10 mouse cellular contexts compared by ENCODE assay signal in genomic region chr6:31560138-31560959, GRCm38 (mm10). TPM values are rescaled to one million over a fixed set of nuclear protein-coding genes. Genes with fewer than 3 reads are reported as not detected.
DNase-seq lines count a peak whose midpoint lies in the region; ATAC-seq and TF ChIP-seq lines count a peak whose summit lies in the region.
"Had no signal": no experiment of that assay in that cellular context is flagged by ENCODE, and none has a peak within 500 bp of the region (broad histone marks: within the 10 kb centered on the region; RNA-seq: fewer than 3 reads in every experiment).

No protein-coding gene starts in this region.

- no peak overlapping the region for H3K4me3 ChIP-seq in heart, embryonic 12.5 days
- peak overlapping the region; percentile 55; the same call in 1 of the 2 replicates for H3K4me3 ChIP-seq in lung, postnatal 0 days (ENCODE audit: low read depth, low read length)
- no peak overlapping the region for H3K4me3 ChIP-seq in hindbrain, embryonic 14.5 days (replicated peaks; ENCODE audit: low read length)
- H3K4me3 ChIP-seq in small intestine, adult 2 months (ENCODE audit: low read depth, low read length) = 0 out of 2 replicates have a peak overlapping the region, but pooled peaks have one; percentile 10

- no peak for TF ChIP-seq POLR2A in small intestine, adult 2 months (IDR thresholded peaks at IDR 0.05; ENCODE audit: low read depth, low read length)

- 0 out of 2 replicates have a peak overlapping the region, but pooled peaks have one; percentile 40 for H3K9ac ChIP-seq in heart, embryonic 12.5 days
- H3K9ac ChIP-seq in lung, postnatal 0 days (replicated peaks; ENCODE audit: low read depth) = no peak overlapping the region
- peak overlapping the region; percentile 25; the same call in 1 of the 2 replicates for H3K9ac ChIP-seq in hindbrain, embryonic 14.5 days

- TF ChIP-seq EP300 in lung, postnatal 0 days (IDR thresholded peaks at IDR 0.05) = peak; percentile 22; the same call in 1 of the 2 replicates

- H3K9me3 ChIP-seq in heart, embryonic 12.5 days (replicated peaks) = no peaks in the 10 kb centered on the region
- H3K9me3 ChIP-seq in lung, postnatal 0 days (ENCODE audit: low read length) = no peaks in the 10 kb centered on the region
- no peaks in the 10 kb centered on the region for H3K9me3 ChIP-seq in hindbrain, embryonic 14.5 days (ENCODE audit: control insufficient read depth, low read length)

- no peak for DNase-seq in heart, adult 8-10 months (ENCODE audit: low spot score)
- DNase-seq in lung, postnatal 0 days (ENCODE audit: low spot score) = peak; percentile 45
- DNase-seq in lung, postnatal 10 days = no peak
- DNase-seq in hindbrain, embryonic 14.5 days (ENCODE audit: low spot score) = no peak
- DNase-seq in MN1 (ENCODE audit: low spot score) = no peak
- DNase-seq: adrenal gland, adult 8-10 months; layer of hippocampus, postnatal 36 days had no signal

- H3K36me3 ChIP-seq in heart, embryonic 12.5 days = no peaks in the 10 kb centered on the region
- H3K36me3 ChIP-seq in lung, postnatal 0 days (ENCODE audit: insufficient read depth, low read length) = no peaks in the 10 kb centered on the region
- no peaks in the 10 kb centered on the region for H3K36me3 ChIP-seq in hindbrain, embryonic 14.5 days (replicated peaks; ENCODE audit: control insufficient read depth, insufficient read depth)
- no peaks in the 10 kb centered on the region for H3K36me3 ChIP-seq in small intestine, adult 2 months (ENCODE audit: control insufficient read depth, insufficient read depth, low read length)

- 26% methylated on average over 13 of the region's 13 CpGs for WGBS in heart, embryonic 12.5 days
- WGBS in lung, postnatal 0 days = 23% methylated on average over 13 of the region's 13 CpGs
- WGBS in hindbrain, embryonic 14.5 days = 10% methylated on average over 13 of the region's 13 CpGs
- WGBS in small intestine, adult 2 months = 37% methylated on average over 13 of the region's 13 CpGs

- no peaks in the 10 kb centered on the region for H3K27me3 ChIP-seq in heart, embryonic 12.5 days (replicated peaks)
- 0 out of 2 replicates have a peak, but pooled peaks cover 4% of the 10 kb centered on the region for H3K27me3 ChIP-seq in lung, postnatal 0 days (replicated peaks; ENCODE audit: insufficient read depth, low read length)
- H3K27me3 ChIP-seq in hindbrain, embryonic 14.5 days (ENCODE audit: control insufficient read depth, insufficient read depth, low read length) = no peaks in the 10 kb centered on the region
- peaks cover 29% of the 10 kb centered on the region for H3K27me3 ChIP-seq in small intestine, adult 2 months (ENCODE audit: control insufficient read depth, insufficient read depth, low read length)

- 0 out of 2 replicates have a peak, but pooled peaks have one; percentile 2 for TF ChIP-seq CTCF in lung, postnatal 0 days (IDR thresholded peaks at IDR 0.05)
- no peak for TF ChIP-seq CTCF in small intestine, adult 2 months (IDR thresholded peaks at IDR 0.05; ENCODE audit: extremely low read depth, insufficient read length, insufficient replicate concordance, low read depth, low read length)

- H3K27ac ChIP-seq in heart, embryonic 12.5 days (ENCODE audit: poor library complexity, severe bottlenecking) = no peak overlapping the region
- 0 out of 2 replicates have a peak overlapping the region, but pooled peaks have one; percentile 47 for H3K27ac ChIP-seq in lung, postnatal 0 days (ENCODE audit: low read length)
- no peak overlapping the region for H3K27ac ChIP-seq in hindbrain, embryonic 14.5 days
- no peak overlapping the region for H3K27ac ChIP-seq in small intestine, adult 2 months (ENCODE audit: insufficient read depth, low read depth, low read length)

- peak overlapping the region; percentile 97 for H3K4me2 ChIP-seq in heart, embryonic 12.5 days
- H3K4me2 ChIP-seq in lung, postnatal 0 days (replicated peaks; ENCODE audit: low read depth, low read length) = peak overlapping the region; percentile 82
- peak overlapping the region; percentile 75 for H3K4me2 ChIP-seq in hindbrain, embryonic 14.5 days (replicated peaks)

- no peak for ATAC-seq in heart, embryonic 12.5 days (ENCODE audit: insufficient number of reproducible peaks, low FRiP score)
- ATAC-seq in lung, postnatal 0 days = peak; percentile 34
- ATAC-seq in hindbrain, embryonic 14.5 days (ENCODE audit: low FRiP score) = no peak
- ATAC-seq in monocyte, adult 5-6 weeks (replicated peaks; ENCODE audit: insufficient number of reproducible peaks, low FRiP score, low TSS enrichment, poor library complexity, severe bottlenecking) = no peak

- peaks cover 34% of the 10 kb centered on the region for H3K4me1 ChIP-seq in heart, embryonic 12.5 days (replicated peaks)
- no peaks in the 10 kb centered on the region; the same call in 1 of the 2 replicates for H3K4me1 ChIP-seq in lung, postnatal 0 days (ENCODE audit: insufficient read depth, low read depth, low read length)
- peaks cover 36% of the 10 kb centered on the region for H3K4me1 ChIP-seq in hindbrain, embryonic 14.5 days (replicated peaks; ENCODE audit: control insufficient read depth, insufficient read depth, low read length)
- 0 out of 2 replicates have a peak, but pooled peaks cover 4% of the 10 kb centered on the region for H3K4me1 ChIP-seq in small intestine, adult 2 months (ENCODE audit: control insufficient read depth, insufficient read depth, insufficient read length, low read length)

RNA-seq across cellular contexts. Expression of gene Podxl, which starts 3.4 kb away (rescaled TPM):
- 27.9 and 29.2 TPM in 2 replicates for polyA plus RNA-seq in heart, embryonic 12.5 days (2016; fragmentation: Nextera tagmentation; extraction: Ambion mirVana)
- 10 to 100 TPM; 75.2 to 81.7 (median 75.7) TPM for total RNA-seq in heart, adult 8-10 months (2022)
- 56.8 and 58.6 TPM in 2 replicates for polyA plus RNA-seq in lung, postnatal 0 days (2015; fragmentation: Nextera tagmentation; extraction: Ambion mirVana)
- 8.7 and 9.8 TPM in 2 replicates for polyA plus RNA-seq in hindbrain, embryonic 14.5 days (2014; fragmentation: Nextera tagmentation; extraction: Ambion mirVana)
- polyA plus RNA-seq in small intestine, adult 2 months (2012; rRNA removed) = 7.8 and 17.0 TPM in 2 replicates
- total RNA-seq in monocyte, adult 5-6 weeks (2017) = 0.10 to 2.1 TPM (median 0.11 TPM) in 3 replicates

Comparison
In these comparisons a context has a peak if more than half of its experiments do, and no peak if none do; other contexts are left out.
1. H3K4me3 ChIP-seq: peak in lung, postnatal 0 days (single experiment) and small intestine, adult 2 months (single experiment); none in heart, embryonic 12.5 days (single experiment) and hindbrain, embryonic 14.5 days (single experiment).
2. Peak in every context shown above with its lines, with median percentiles within 50 percentile points of each other: H3K4me2 ChIP-seq.